Mouse (Mus musculus) inflammation-experienced regulatory T-cells, adult 6 months (primary cell): ENCODE measurements around the gene St8sia4. TPM values are rescaled to one million over a fixed set of nuclear protein-coding genes. Genes with fewer than 3 reads are reported as not detected.

Source experiments
- ATAC-seq: one replicate; pipeline ENCODE4 v1.8.0; 2017
- polyA plus RNA-seq, 3 experiments: library from polyadenylated mRNA; unstranded; fragments of 100-300 nt; shearing (Covaris generic); gene quantifications; one replicate each; pipeline ENCODE4 v1.2.1; 2017

St8sia4 gene
- polyA plus RNA-seq: 10 to 100 TPM; 47.9 to 70.6 (median 53.5) TPM

- peak; percentile 88 for ATAC-seq
These were observed at the start of gene St8sia4 for GRCm38 (mm10) chr1:95667435-95668252. Gene St8sia4, minus strand, starts transcription at chr1:95667571.

GRCm38 (mm10) chr1:95709181-95709580, 41.8 kb upstream of the St8sia4 start:
- no peak for ATAC-seq

- no peak for ATAC-seq
These were observed 32.5 kb upstream of the St8sia4 start for GRCm38 (mm10) chr1:95699903-95700302.

- peak; percentile 89 for ATAC-seq
These were observed 6.7 kb upstream of the St8sia4 start for GRCm38 (mm10) chr1:95674052-95674451.

GRCm38 (mm10) chr1:95668253-95668805, 958 bp upstream of the St8sia4 start:
- ATAC-seq: no peak

- ATAC-seq: no peak
These were observed 640 bp downstream of the St8sia4 start for GRCm38 (mm10) chr1:95666541-95667320.

- ATAC-seq: peak; percentile 29
These were observed 1.4 kb downstream of the St8sia4 start for GRCm38 (mm10) chr1:95665951-95666484.

GRCm38 (mm10) chr1:95664969-95665702, 2.2 kb downstream of the St8sia4 start:
- ATAC-seq: no peak

- no peak for ATAC-seq
These were observed 3.0 kb downstream of the St8sia4 start for GRCm38 (mm10) chr1:95664321-95664825.

GRCm38 (mm10) chr1:95657051-95657668, 10.2 kb downstream of the St8sia4 start:
- no peak for ATAC-seq

GRCm38 (mm10) chr1:95655564-95655963, 11.8 kb downstream of the St8sia4 start:
- ATAC-seq: peak; percentile 95

GRCm38 (mm10) chr1:95653445-95653844, 13.9 kb downstream of the St8sia4 start:
- no peak for ATAC-seq

- no peak for ATAC-seq
These were observed 23.1 kb downstream of the St8sia4 start for GRCm38 (mm10) chr1:95644292-95644691.

GRCm38 (mm10) chr1:95639001-95639400, 28.4 kb downstream of the St8sia4 start:
- ATAC-seq: no peak

GRCm38 (mm10) chr1:95624376-95624775, 43.0 kb downstream of the St8sia4 start:
- ATAC-seq: no peak

- no peak for ATAC-seq
These were observed 48.7 kb downstream of the St8sia4 start for GRCm38 (mm10) chr1:95618647-95619046.

- peak; percentile 54 for ATAC-seq
These were observed 49.2 kb downstream of the St8sia4 start for GRCm38 (mm10) chr1:95618125-95618524.

GRCm38 (mm10) chr1:95610017-95610416, 57.4 kb downstream of the St8sia4 start:
- ATAC-seq: no peak

- no peak for ATAC-seq
These were observed 58.3 kb downstream of the St8sia4 start for GRCm38 (mm10) chr1:95609045-95609444.

- peak; percentile 67 for ATAC-seq
These were observed 61.9 kb downstream of the St8sia4 start for GRCm38 (mm10) chr1:95605458-95605857.

GRCm38 (mm10) chr1:95598108-95598507, 69.3 kb downstream of the St8sia4 start:
- no peak for ATAC-seq

- no peak for ATAC-seq
These were observed 70.5 kb downstream of the St8sia4 start for GRCm38 (mm10) chr1:95596825-95597224.
